Mouse (Mus musculus): ENCODE results near the gene Efcc1.

Efcc1 gene

DNA sequence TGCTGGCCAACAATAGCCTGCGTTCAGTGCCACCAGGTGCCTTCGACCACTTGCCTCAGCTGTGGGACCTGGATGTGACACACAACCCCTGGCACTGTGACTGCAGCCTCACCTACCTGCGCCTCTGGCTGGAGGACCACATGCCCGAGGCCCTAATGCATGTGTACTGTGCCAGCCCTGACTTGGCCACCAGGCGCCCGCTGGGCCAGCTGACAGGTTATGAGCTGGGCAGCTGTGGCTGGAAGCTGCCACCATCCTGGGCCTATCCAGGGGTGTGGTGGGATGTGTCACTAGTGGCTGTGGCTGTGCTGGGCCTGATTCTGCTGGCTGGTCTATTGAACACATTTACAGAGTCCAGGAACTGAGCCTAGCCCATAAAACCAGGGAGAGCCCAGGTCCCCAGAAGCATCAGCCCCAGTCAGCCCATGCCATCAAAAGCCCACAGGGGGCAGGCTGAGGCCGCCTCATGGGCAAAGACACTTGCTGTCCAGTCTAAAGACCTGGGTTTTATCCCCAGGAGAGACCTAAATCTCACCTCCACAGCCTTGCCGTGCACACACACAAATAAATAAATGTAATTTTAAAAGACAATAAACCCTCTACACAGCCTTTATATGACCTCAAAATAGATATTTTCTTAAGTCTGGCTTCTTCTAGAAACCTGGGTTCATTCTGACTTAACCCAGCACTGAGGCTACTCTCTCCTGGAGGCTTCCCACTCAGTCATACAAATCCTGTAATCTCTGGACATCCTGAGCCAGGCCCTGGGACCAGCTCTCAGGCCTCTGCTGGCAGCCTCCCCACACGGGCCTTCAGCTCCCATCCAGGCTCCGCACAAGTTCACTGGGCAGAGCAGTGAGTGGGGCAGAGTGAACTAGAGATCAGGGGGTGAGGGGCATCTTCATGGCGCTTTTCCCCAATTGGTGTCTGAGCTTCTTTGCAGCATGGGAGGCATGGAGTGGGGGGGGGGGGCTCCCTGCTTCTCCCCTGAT is 48.8 kb downstream of the Efcc1 start:
- no peak for DNase-seq (ENCODE audit: low spot score)

DNA sequence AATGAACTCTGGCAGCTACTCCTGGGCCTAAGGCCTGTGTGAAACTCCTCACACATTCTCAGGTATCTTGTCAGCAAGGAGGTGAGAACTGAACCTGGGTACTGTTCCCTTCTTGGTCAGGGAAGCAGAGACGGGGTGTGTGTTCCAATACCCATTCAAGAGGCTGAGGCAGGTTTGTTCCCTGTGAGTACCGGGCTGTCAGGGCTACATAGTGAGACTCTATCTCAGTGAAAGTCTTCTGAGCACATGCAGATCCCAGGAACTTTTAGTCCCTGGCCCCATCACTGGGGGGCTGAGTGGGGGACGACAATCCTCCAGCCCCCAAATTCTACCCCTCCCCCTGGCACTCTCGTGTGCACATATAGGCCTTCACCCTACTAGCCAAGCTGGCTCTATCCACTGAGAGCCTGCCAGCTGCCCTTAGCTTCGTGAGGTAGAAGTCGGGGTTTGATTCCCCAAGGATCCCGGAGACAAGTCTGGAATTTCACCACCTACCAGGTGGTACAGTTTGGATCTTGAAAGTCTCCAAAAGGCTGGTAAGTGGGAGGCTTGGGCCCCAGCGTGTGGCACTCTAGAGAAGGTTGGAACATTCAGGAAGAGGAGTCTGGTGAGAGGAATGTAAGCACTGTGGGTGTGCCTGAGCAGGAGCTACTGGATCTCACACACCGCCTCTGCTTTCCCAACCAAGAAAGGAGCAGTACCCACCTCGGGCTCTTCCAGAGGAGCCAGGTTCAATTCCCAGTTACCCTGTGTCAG is 50.1 kb downstream of the Efcc1 start:
- no peak for DNase-seq (ENCODE audit: low spot score)

DNA sequence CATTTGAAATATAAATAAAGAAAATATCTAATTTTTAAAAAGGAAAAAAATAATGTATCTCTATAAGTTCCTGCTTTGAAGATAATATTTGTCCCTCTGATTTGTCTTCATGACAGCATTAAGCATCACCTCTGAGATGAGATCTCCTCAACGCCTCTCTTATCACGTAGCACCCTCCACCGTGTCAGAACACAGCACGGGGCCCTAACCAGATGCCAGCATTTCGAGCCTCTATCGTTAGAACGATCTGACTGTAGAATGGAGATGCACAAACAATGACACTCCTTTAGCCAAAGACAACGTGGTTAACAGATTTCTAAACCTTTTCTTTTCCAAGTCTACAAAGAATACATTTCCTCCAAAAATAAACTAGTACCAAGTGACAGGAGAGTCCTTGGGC is 53.4 kb downstream of the Efcc1 start:
- DNase-seq (ENCODE audit: low spot score): no peak

DNA sequence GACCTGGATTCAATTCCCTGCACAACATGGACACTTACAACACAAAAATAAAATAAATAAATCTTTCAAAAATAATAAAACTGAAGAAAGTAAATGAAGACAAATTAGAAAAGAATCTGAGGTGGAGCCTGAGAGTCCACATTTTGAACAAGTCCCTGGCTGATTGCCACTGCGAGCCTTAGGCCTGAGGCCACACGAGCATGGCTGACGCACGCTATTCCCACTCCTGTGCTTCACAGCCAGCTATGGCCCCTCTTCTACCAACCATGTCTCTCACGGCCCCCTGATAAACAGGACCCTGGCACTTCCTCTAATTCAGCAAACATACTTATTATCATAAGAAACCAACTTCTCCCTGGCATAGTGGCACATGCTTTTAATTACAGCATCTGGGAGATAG is 56.0 kb downstream of the Efcc1 start:
- no peak for DNase-seq (ENCODE audit: low spot score)

DNA sequence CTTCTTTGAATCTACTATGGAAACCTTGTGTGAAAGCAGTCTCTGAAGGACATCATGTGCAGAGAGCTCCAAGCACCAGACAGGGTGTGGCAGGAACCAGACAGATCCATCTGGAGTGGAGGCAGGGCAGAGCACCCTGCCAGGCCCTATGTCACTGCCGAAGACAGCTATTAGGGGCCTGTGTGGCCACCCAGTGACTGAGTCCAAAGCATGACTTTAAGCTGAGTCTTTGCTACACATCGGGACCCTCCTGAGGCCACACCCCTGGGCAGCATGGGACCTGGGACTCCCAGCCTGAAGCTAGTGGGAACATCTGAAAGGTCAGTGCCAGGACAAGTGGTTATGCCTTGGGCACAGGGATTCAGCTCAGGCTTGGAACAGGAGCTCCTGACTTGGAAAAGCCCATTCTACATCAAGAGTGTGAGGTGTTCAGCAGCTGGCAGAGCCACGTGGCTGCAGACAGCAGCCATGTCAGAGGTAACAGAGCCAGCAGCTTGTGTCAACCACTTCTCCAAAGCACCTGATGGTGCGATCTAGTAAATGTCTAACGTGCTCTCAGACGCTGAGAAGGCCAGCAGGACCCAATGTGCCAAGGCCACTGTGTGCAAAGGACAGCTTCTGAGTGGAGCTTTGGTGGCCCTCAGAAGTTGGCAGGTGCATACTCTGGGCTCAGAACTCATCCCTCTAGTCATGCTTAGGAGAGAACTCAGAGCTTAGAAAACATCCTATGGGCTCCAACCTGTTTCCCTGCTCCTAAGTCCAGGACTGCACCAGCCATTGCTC is 56.6 kb downstream of the Efcc1 start:
- DNase-seq (ENCODE audit: low spot score): no peak

DNA sequence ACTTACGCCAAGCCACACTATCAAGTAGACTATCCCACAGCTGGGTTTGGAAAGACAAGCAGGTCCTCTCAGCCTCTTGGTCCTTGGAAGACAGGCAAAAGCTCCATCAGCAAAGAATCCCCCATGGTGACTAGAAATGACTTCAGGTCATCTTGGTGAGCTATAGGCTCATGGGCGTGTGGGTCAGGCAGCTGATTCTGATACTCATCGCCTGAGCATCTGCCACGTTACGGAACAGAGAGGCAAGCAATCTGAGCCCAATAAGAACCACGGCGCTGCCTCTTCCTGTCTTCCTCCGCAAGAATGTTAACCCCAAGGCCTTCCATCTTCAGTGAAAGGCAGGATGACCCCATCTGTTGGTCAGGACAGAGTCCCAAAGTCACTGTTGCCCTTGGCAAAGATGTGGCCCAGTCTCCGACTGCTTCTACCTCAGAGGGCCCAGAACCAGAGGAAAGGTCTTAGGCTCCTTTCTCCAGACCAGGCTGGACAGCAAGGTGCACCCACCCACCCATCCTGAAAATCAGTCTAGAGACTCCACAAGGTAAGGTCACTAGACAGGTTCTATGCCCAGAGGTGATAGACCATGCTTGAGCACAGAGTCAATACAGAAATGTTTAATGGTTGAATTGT is 57.7 kb downstream of the Efcc1 start:
- DNase-seq (ENCODE audit: low spot score): no peak

DNA sequence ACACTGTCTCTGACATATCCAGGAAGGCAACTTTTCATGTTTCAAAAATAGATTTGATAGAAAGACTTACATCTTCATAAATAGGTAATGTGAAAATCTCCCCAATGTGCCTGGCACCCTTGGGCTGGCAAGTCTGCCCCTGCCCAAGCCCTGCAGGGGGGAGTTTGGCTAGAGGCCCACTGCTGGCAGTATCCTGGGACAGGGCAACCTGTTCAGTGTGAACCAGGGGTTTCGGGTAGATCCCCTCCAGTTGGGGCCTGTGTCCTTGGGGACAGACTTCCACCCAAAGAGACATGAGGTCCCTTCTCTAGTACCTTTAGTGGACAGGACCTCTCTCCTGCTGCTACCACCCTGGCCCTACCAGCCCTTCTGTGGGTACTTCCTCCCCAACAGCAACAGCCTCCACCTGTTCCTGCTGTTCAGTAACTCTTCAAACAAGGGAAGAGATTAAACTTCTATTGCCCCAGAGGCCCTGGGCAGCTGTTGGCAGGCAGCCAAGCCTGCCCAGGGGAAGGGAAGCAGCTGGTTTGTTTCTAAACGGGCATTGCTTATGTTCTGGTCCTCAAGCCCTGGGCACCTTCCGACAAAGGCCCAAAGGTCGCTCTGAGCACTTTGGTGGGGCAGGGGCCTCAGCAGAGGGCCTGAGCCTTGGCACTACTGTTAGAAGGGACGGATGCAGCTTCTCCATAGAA is 58.4 kb downstream of the Efcc1 start:
- DNase-seq (ENCODE audit: low spot score): peak; percentile 68

DNA sequence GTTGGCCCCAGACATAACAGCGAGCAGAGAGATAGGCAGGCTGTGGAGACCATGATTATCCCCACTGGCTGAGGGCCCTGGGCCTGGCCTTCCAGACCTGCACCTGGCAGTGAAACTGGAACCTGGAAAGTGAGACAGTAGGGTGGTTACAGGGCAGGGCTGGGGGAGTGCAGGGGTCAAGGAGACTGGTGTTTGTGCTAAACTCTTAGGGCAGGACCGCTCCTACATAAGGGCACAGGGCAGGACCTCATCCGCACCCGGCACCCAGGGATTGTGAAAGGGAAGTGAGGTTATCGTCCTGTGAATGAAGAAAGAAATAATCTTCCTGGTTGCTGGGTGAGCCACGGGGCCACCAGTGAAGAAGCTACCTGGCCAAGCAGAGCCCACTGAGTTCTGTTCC is 59.1 kb downstream of the Efcc1 start:
- DNase-seq (ENCODE audit: low spot score): no peak

DNA sequence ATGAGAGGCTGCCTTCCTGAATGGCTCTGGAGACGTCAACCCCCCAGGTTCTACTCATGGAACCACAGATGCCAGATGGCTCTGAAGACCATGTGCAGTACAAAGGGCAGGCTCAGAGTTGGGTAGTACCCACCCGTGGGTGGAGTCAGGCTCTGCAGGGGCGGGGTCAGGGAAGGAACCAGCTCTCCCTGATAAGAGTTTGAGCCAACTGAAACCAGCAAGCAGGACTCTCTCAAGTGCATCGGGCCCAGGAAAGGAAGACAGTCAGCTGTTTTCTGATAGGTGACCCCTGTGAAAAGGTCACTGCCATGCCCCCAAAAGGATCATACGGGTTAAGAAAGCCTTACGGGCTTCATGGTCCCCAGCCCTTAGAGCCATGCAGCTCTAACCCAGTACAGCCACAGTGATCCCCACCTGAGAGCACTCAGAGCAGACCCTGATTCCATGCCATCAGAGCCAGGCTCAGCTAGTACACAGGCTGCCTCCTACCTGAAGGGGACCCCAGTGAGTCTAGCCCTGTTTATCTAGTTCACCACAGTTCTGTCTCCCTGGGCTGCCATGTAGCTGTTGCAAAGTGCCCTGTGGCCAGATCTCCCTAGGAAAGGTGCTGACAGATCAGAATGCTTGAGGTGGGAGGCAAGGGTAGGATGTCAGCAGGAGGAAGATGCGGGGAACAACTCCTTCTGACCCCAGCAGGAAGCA is 60.3 kb downstream of the Efcc1 start:
- no peak for DNase-seq (ENCODE audit: low spot score)

DNA sequence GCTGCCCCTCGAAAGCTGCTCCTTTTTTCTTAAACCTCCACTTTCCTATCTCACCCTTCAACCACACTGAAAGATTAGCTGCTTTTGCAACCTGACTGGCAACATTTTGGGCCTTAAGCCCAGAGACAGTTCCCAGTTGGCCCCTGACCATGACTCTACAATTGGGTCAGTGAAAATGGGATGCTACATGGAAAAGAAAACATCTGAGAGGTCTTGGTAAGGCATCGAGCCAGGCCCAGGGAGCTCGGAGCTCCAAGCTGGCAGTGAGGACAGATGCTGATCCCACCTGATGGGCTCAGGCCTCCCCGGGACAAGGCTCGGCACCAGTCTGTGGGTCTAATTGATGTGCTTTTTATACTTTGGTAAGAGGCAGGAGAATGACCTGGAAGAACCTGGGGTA is 61.2 kb downstream of the Efcc1 start:
- peak; percentile 50 for DNase-seq (ENCODE audit: low spot score)

DNA sequence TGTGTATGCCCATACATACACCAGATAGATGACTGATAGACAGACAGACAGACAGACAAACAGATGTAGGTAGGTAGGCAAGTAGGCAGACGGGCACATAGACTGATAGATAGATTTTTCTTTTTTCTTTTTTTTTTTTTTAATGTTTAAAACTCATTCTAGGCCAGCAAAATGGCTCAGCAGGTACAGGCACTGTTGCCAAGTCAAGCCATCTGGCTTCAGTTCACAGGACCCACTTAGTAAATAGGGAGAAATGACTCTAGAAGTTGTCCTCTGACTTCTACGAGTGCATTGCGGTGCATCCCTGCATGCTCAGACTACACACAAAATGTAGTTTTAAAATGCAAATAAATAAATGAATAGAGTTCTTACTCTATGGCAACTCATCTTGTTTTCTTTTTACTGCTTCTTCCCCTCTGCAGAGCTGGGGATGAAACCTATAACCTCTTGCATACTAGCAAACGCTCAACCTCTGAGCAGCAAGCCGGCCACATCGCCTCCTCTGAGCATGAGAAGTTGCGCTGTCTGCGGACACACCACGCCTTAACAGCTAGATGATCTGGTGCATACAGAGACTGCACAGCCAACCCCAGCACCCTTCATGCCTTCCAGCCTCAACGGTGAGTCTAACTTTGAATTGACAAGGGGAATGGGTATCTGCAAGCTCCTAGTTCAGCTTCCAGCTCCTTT is 63.3 kb downstream of the Efcc1 start:
- DNase-seq (ENCODE audit: low spot score): no peak

DNA sequence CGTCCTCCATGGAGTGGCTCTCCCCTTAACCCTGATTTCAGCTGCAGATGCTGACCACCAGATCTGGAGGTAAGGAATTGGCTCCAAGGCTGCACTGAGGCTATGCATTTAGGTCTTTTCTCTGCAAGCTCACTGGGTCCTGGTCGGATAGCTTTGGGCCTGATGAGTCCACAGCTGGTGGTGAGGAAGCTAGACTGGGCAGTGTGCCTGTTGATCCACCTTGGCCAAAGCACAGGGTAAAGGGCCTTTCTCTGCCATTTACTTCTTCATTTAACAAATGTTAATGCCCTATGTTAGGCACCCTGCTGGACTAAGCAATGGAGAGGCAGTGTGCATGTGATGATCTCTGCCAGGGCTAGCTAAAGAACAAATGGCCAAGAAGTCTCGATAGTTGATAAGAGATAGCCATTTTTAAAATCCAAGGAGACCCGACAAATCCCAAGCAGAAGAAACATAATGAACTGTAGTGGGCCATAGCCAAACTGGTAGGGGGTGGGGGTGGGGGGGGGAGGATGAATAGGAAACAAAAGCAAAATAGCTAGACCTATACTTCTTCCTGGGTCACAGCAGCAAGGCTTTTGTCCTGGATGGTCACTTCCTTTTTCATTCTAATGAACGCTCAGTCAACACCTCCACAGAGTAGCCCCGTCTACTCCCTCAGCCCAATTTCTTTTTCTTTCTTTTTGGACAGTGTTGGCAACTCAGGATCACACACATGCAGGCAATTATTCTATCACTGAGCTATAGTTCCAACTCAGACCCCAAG is 64.9 kb downstream of the Efcc1 start:
- DNase-seq (ENCODE audit: low spot score): no peak

DNA sequence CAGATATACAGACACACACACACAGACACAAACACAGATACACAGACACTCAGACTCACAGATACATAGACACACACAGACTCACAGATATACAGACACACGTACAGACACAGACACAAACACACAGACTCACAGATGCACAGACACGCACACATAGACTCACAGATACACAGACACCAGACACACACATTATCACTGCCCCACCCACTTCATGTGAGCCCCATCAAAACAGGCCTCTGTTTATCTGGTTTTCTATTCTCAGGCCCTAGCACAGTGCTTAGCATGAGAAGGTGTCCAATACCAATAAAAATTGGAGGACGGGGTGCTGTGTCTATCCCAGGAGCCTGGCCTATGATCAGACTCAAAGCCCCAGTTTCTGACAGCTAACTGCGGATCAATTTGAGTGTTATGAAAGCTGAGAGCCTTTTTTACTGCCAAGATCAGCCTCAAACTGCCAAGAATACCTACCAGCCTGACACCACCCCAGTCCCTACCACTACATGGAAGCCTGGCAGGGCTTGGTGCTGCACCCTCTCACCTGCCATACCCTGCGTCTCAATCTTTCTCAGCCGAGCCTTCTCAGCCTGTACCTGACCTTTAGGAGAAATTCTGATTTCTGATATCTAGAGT is 65.7 kb downstream of the Efcc1 start:
- DNase-seq (ENCODE audit: low spot score): no peak

DNA sequence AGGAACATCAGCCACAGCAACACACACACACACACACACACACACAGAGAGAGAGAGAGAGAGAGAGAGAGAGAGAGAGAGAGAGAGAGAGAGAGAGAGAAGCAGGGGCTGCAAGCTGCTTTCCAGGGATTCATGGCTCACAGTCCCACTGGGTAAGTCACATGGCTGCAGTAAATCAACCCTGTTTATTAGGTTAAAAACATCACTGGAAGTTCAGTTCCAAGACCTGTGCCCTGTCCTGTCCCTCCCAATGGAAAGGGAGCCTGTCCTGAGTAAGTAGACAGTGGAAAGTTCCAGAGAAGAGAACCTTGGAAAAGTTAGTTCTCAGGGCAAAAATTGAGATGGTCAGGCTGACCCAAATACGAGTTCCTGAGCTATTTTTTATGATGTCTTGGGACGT is 66.7 kb downstream of the Efcc1 start:
- DNase-seq (ENCODE audit: low spot score): no peak

DNA sequence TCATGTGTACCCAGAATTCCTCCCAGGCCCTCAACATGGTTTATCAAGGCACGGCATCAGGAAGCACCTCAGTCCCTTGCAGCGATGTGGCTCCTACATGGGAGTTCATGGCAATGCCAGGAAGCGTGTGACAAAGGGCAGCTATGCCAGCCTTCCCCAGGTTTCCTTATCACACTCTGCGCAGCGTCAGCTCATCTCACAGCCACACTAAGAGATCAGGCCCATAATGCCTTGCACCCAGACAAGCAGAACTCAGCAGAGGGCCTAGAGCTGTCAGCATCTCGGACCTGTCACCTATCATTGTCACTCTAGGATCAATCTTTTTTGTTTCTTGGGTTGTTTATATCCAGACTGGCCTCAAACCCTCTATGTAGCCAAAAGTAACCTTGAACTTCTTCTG is 68.9 kb downstream of the Efcc1 start:
- no peak for DNase-seq (ENCODE audit: low spot score)

DNA sequence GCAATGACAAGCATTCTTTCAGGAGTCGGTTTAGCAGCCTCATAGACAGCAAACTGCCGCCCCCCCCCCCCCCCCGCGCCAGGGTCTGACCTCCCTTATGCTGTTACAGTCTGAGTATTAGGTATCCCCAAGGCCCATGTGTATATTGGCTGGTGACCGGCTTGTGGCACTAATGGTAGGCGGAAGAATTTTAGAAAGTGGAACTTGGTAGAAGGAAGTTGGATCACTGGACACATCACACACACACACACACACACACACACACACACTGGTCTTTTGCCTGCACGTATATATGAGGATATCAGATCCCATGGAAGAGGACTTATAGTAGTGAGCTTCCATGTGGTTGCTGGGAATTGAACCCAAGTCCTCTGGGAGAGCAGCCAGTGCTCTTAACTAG is 71.8 kb downstream of the Efcc1 start:
- DNase-seq (ENCODE audit: low spot score): no peak

DNA sequence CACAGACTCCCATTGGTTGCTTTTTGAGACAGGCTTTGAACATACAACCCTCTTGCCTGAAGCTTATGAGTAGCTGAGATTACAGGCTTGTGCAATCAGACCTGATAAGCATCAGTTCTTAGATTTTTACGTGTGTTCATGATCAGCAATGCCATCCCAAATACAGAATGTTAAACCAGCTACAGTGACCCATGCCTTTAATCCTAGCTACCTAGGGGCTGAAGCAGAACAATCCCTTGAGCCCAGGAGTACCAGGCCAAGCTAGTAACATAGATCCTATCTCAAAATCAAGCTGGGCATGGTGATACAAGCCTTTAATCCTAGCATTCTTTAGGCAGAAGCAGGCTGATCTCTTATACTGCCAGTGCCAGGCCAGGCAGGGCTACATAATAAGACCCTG is 73.4 kb downstream of the Efcc1 start:
- no peak for DNase-seq (ENCODE audit: low spot score)

DNA sequence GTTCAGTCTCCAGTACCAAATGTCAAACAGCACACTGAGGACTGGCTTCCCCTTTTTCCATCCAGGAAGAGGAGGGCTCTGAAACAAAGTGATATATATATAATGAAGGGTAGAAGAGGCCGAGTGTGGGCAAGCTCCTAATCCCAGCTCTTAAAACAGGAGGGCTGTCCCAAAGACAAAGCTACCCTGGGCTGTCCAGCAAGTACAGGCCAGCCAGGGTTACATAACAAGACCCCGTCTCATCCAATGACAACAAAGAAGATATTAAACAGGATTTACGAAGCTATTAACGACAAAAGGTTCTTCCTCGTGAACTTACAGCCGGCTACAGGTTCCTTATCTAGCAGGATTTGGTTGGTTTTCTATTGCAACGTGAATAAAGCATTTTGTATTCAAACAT is 74.2 kb downstream of the Efcc1 start:
- no peak for DNase-seq (ENCODE audit: low spot score)

DNA sequence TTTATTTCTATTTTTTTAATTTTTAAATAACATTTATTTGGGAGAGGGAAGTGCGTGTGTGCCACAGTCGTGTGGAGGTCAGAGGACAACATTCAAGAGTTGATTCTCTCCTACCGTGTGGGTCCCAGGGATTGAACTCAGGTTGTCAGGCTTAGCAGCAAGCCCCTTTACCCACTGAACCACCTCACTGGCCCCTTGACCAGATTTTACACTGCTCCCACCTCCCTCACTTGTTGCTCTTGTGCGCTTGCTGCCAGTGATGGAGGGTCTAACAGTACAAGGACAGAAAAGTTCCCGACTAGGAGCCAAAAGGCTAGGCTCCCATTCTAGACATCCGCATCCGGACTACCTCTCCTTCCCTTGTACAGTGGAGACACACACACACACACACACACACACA is 74.8 kb downstream of the Efcc1 start:
- DNase-seq (ENCODE audit: low spot score): no peak
